Mouse (Mus musculus): ENCODE measurements at regions not wholly inside any gene's neighbourhood (a gene's known extent, or its start where the extent isn't known, plus 50 kb on each side); places are given as distances from the start of the nearest gene placed in this dataset.
"Not testable (repeated sequence)": the region's sequence is repeated elsewhere in the genome, so short reads cannot be mapped to it uniquely, and the experiment has no call there.

- CTCF ChIA-PET, result no interaction called here
- POLR2A ChIA-PET, result no interaction called here
These were observed 101.6 kb downstream of the Slc25a24 start for GRCm38 (mm10) chr3:109224526-109224925.

- CTCF ChIA-PET, result no interaction called here
- POLR2A ChIA-PET, result no interaction called here
These were observed 106.2 kb upstream of the Vav3 start for GRCm38 (mm10) chr3:109234275-109234674.

DNA sequence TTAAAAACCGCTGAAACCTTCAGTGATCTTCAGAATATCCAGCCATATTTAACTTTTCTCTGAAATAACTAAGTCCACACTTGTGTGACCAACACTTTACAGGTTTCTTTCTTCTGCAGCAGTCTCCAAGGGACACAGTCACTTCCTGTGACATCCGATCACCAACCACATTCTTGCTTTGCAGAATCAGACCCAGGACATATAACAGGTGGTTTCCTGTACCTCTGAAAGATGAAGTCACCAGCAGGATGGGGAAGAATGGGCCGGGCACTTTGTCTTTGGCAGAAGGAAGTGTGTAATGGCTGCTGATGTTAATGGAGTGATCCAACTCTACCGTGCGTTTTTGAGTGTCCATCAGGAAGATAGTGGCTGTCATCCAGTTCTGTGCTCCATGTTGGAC is 103.5 kb upstream of the Vav3 start:
- ChIA-PET POLR2A (no interaction called here), CTCF (no interaction called here)

DNA sequence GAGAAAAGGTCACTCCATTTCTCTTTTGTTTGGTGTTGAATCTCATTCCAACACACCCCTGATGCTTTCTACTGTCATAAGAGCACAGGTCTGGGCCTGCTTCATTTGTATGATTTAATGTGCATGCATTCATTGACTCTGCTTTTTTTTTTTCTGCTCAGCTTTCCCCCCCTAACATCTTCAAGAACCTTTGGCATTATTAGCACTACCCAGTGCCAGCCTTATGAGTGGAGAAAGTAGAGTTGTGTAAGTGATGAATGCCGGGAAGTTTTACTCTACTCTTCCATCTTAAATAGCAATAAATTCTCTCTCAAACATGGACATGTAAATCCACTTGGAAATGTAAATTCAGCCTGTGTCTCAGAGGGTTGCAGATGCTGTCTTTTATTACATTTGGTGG is 97.0 kb upstream of the Vav3 start:
- ChIA-PET CTCF (interaction anchor here in 1 of 4 experiments (0.5 kb wide), 1 partner anchor 292 kb away, joined by 3 read pairs; no protein-coding TSS in a partner anchor), POLR2A (no interaction called here)

DNA sequence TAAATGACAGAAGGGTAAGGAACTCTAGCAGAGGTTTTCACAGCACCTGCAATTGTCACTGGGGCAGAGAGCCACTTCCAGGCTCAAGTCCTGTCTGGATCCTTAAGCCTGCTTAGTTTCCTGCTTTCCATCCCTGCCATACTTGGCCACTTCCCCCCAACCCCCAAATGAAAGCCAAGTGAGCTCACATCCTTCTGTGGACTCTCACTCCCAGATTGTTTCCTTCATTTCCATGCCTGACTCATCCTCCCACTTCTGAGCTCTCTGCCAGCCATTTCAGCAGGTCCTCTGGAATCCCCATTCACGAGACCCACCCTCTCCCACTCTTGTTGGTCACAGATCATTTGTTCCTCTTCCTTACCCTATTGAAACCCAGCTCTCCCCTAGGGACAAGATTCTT is 91.7 kb upstream of the Vav3 start:
- POLR2A ChIA-PET, result no interaction called here

GRCm38 (mm10) chr3:109249359-109249758 is 91.1 kb upstream of the Vav3 start:
- CTCF ChIA-PET, result no interaction called here
- POLR2A ChIA-PET, result no interaction called here

More for the DNA sequence above, 91.7 kb upstream of the Vav3 start:
- CTCF ChIA-PET, result no interaction called here

GRCm38 (mm10) chr3:109249989-109250388 is 90.5 kb upstream of the Vav3 start:
- ChIA-PET CTCF (no interaction called here), POLR2A (no interaction called here)

DNA sequence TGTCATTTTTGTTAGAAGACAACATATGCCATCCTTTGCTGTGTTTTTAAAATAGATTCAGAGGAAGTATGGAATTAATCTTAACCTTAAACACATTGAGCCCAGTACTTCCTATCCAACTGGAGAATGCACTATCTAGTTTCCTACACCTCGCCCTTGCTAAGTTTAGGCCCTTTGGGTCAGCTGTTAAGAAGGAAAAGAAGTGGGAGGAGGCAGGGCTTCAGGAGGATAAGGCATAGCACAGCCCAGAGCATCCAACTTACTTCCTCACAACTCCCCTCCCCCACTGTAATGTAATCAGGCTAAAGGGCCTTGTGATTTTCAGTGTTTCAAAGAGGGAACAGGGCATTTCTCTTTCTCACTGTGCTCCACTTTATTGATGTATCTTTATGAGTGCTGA is 88.7 kb upstream of the Vav3 start:
- POLR2A ChIA-PET, result no interaction called here

DNA sequence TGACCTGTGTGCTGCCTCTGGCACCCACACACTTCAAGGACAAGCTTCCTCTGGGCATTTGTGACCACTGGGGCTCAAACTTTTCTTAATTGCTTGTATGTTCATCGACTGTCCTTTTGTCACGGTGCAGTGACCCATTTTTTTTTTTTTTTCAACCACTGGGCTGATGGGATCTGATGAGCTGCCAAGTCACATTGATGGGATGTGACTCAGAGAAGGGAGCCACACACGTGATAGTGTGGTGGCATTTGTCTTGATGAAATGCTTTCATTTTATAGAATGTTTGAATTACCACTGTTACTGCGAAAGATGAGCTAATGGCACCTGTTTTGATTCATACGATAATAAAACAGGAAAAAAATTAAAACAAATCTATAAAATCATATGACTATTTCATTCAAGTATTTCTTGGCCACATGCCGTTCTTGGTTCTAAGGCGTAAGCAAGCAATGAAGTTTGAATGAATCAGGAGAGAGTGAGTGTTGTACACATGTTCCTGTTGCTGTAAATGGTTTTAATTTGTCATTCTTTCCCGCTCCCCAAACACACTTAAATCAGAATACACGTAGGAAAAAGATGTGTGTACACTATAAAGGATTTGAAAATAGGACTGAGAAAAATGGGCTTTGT is 86.3 kb upstream of the Vav3 start:
- POLR2A ChIA-PET, result interaction anchor here in 1 of 4 experiments (0.7 kb wide), 1 partner anchor 12 kb away, joined by 3 read pairs; no protein-coding TSS in a partner anchor
- CTCF ChIA-PET, result no interaction called here

More for the DNA sequence above, 88.7 kb upstream of the Vav3 start:
- CTCF ChIA-PET, result no interaction called here

DNA sequence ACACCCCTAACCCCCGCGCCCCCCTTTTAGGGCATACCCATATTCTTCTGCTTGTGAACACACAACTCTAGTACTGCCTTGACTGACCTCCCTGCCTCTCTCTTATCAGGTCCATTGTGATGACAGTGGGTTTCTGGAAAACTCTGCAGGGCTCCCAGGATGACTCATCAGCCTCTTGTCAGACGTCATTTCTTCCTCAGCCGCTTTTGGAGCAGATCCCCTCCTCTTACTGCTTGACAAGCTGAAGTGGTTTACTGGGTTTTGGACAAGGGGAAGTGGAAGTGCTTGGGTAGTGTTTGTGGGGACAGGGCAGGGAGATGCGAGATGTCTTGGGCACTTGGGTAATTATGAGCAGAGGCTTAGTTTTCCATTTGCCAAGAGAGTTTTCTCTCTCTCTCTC is 85.5 kb upstream of the Vav3 start:
- POLR2A ChIA-PET, result no interaction called here
- CTCF ChIA-PET, result no interaction called here

- ChIA-PET CTCF (interaction anchor here in 1 of 4 experiments (0.7 kb wide), 1 partner anchor 242 kb away, joined by 3 read pairs; no protein-coding TSS in a partner anchor), POLR2A (interaction anchor here in 1 of 4 experiments (1.0 kb wide), 1 partner anchor 9 kb away, joined by 3 read pairs; no protein-coding TSS in a partner anchor)
These were observed 83.7 kb upstream of the Vav3 start for GRCm38 (mm10) chr3:109256723-109257122.

- CTCF ChIA-PET, POLR2A ChIA-PET: not testable (repeated sequence)
These were observed 73.5 kb upstream of the Vav3 start for GRCm38 (mm10) chr3:109266947-109267346.

- CTCF ChIA-PET, result no interaction called here
- POLR2A ChIA-PET, result interaction anchor here in 1 of 4 experiments (0.6 kb wide), 1 partner anchor 101 kb away, joined by 3 read pairs; no protein-coding TSS in a partner anchor
These were observed 69.7 kb upstream of the Vav3 start for GRCm38 (mm10) chr3:109270783-109271182.

DNA sequence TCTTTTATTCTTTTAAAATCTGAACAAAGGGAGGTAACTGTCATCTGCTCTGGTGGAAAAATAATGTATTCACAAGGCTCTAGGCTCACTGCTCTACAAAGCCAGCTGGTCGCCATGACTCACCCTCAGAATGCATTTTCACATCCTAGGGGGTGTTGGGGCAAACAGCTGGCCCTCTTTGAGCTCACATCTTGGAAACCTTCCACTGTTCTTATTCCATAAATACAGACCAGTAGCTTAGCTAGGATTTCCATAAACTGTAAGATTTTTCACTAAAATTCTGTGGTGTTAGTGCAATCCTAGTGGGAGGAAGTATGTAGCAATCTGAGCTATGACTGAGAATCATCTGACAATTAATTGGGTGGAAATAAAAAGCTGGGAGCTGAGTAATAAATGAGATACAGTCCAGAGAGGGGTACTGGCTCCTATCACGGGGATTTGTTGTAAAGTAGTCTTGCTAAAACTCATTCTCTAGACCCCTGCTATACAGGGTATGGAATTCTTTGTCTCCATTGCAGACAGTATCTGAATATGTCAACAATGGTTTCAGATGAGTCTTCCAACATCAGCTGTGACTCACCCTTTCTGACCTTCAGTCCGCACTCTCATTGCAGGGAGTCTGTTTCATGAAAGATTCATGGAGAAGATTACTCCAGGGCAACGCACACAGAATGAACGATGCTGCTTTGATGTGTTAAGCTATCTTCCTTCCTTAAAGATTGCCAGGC is 67.2 kb upstream of the Vav3 start:
- CTCF ChIA-PET, result no interaction called here
- POLR2A ChIA-PET, result no interaction called here

DNA sequence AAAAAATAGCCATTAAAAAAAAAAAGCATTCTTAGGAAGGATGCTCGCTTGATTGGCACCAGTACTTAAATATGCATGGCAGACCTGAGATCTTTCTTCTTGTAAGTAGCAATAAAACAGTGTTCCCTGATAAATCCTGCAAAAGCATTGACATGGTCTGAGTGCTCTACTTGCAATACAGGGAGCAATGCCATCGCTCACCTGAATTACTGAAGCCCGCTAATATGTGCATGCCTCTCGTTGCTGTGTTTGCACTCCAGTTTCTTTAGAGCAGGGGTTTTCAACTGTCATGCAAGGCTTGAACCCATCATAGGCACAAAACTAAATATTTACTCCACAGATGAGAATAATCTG is 66.7 kb upstream of the Vav3 start:
- ChIA-PET POLR2A (no interaction called here), CTCF (no interaction called here)

DNA sequence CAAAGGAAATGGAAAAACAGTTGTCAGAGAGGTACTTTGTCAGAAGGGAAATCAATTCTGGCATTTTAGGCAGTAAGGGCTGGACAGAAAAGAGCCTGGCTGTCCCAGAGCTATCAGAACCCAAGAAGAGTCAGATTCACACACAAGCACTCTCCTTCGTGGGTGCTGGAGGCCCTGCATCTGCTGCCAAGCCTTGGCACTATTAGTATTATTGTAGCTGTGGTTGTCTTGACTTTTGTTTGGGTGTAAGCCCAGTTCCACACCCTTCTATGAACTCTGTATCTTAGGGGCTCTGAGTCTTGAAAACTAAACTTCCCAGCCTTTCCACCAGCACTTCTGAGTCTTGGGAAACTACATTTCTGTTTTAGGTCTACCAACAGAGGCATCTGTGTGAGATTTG is 61.4 kb upstream of the Vav3 start:
- CTCF ChIA-PET, result no interaction called here
- POLR2A ChIA-PET, result no interaction called here

DNA sequence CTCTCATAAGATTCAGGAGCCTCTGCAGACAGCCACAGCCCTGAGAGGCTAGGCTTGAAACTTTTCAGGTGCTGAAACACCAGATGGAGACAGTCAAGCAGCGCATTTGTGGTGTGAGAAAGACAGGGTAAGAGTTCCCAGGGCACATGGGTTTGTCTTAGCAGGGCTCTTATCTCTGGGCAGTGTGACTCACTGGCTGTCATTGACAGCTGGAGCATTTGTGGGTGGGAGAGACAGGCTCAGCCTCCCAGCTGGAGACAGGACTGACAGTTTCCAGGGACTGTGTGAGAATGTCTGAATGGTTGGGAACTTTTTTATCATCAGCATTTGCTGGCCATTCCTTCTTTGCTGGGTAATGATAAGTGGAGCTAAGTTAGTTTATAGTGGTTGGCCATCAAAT is 53.9 kb upstream of the Vav3 start:
- CTCF ChIA-PET, result no interaction called here

More for the DNA sequence above, 53.9 kb upstream of the Vav3 start:
- POLR2A ChIA-PET, result interaction anchor here in 1 of 4 experiments (0.6 kb wide), 1 partner anchor 85 kb away, joined by 3 read pairs; no protein-coding TSS in a partner anchor
